Mouse (Mus musculus): ENCODE data around the gene Pdap1.

Gene Pdap1

GRCm38 (mm10) chr5:145081866-145082613 is 58.0 kb downstream of the Pdap1 start:
- DNase-seq (ENCODE audit: low spot score), result no peak

Measured in retina, embryonic 14.5 days (tissue).